Mouse (Mus musculus) heart, postnatal 0 days (tissue): ENCODE measurements around the gene C1galt1. TPM values are rescaled to one million over a fixed set of nuclear protein-coding genes. Genes with fewer than 3 reads are reported as not detected.
A peak's percentile ranks its signal among the peaks of the same experiment; 100 is the strongest.

Source experiments
- ATAC-seq: fragments of 200-750 bp; cut with Nextera tagmentation; 2 replicates; pipeline ENCODE4 v1.8.0; 2017; ENCODE audit warnings: low read depth, moderate number of reproducible peaks, moderate library complexity; ENCODE audit not compliant: insufficient read depth
- DNase-seq: peaks from one replicate; pipeline ENCODE4 v3.0.0-alpha.2; 2016; ENCODE audit warnings: low spot score
- H3K27ac ChIP-seq: fragments of 300-500 bp; sonication (generic); 2 replicates; pipeline ENCODE4 v1.5.1; 2014; ENCODE audit warnings: low read depth, mild to moderate bottlenecking
- H3K27me3 ChIP-seq: fragments of 300-500 bp; sonication (generic); 2 replicates; pipeline ENCODE4 v1.6.1; 2014; ENCODE audit warnings: low read length, mixed read lengths; ENCODE audit not compliant: control insufficient read depth, insufficient read depth
- H3K36me3 ChIP-seq: fragments of 300-500 bp; sonication (generic); replicated peaks from 2 replicates; pipeline ENCODE4 v1.6.1; 2014; ENCODE audit warnings: low read length, mixed read lengths; ENCODE audit not compliant: control insufficient read depth, insufficient read depth
- H3K4me1 ChIP-seq: fragments of 300-500 bp; sonication (generic); 2 replicates; pipeline ENCODE4 v1.6.1; 2014; ENCODE audit warnings: antibody characterized with exemption; ENCODE audit not compliant: control insufficient read depth, insufficient read depth
- H3K4me2 ChIP-seq: fragments of 300-500 bp; sonication (generic); 2 replicates; pipeline ENCODE4 v1.6.1; 2014; ENCODE audit warnings: low read depth, mild to moderate bottlenecking, low read length, moderate library complexity
- H3K4me3 ChIP-seq: fragments of 300-500 bp; sonication (generic); 2 replicates; pipeline ENCODE4 v1.5.1; 2014; ENCODE audit warnings: low read depth, low read length
- H3K9ac ChIP-seq: fragments of 300-500 bp; sonication (generic); replicated peaks from 2 replicates; pipeline ENCODE4 v1.6.1; 2014; ENCODE audit warnings: low read depth, low read length, mixed read lengths
- H3K9me3 ChIP-seq: fragments of 300-500 bp; sonication (generic); replicated peaks from 2 replicates; pipeline ENCODE4 v1.6.1; 2016; ENCODE audit warnings: low read length; ENCODE audit not compliant: control insufficient read depth
- CTCF ChIP-seq: IDR thresholded peaks from 2 replicates; pipeline ENCODE4 v1.5.1; 2016; ENCODE audit warnings: antibody characterized with exemption, control low read depth, low read depth
- EP300 ChIP-seq: IDR thresholded peaks from 2 replicates; pipeline ENCODE4 v1.6.1; 2016; ENCODE audit warnings: antibody characterized with exemption, low read depth
- WGBS: fragments of 180-500 bp; shearing (Covaris S2); extraction: QIAGEN DNeasy Blood & Tissue Kit; methylation state at CpG from one replicate; pipeline ENCODE4 v1.1.7; 2014; 5-methylcytosine and 5-hydroxymethylcytosine counted together
- polyA plus RNA-seq: library from polyadenylated mRNA; unstranded; fragments of >200 nt; fragmentation: Nextera tagmentation; extraction: Ambion mirVana; gene quantifications from 2 replicates; pipeline ENCODE4 v1.2.1, GENCODE M21; 2015
- total RNA-seq: library from RNA; depleted of rRNA; stranded (reverse); fragments of >200 nt; gene quantifications from 2 replicates; pipeline ENCODE4 v1.2.3, GENCODE M21; 2014; ENCODE audit warnings: low replicate concordance

C1galt1 gene
- total and polyA plus RNA-seq, 2 experiments from 2014 or later = 2.4 to 17.0 TPM

GRCm38 (mm10) chr6:7846726-7847439, 2.2 kb downstream of the C1galt1 start:
- H3K4me1 ChIP-seq = peaks cover 29% of the 10 kb centered on the region
- 60% methylated on average over 8 of the region's 8 CpGs for WGBS
- no peaks in the 10 kb centered on the region for H3K36me3 ChIP-seq
- ATAC-seq (no peak), DNase-seq (no peak)
- no peak overlapping the region for H3K9ac ChIP-seq
- H3K4me3 ChIP-seq = peak overlapping the region; percentile 13; the same call in 1 of the 2 replicates
- TF ChIP-seq EP300 (no peak), CTCF (no peak)
- H3K9me3 ChIP-seq = no peaks in the 10 kb centered on the region
- no peak overlapping the region; the same call in 1 of the 2 replicates for H3K27ac ChIP-seq
- no peaks in the 10 kb centered on the region for H3K27me3 ChIP-seq
- peak overlapping the region; percentile 44; the same call in 1 of the 2 replicates for H3K4me2 ChIP-seq

GRCm38 (mm10) chr6:7847890-7848508, 3.4 kb downstream of the C1galt1 start:
- WGBS = 45% methylated on average over 6 of the region's 6 CpGs
- TF ChIP-seq CTCF (no peak), EP300 (no peak)
- H3K27me3 ChIP-seq = no peaks in the 10 kb centered on the region
- H3K4me3 ChIP-seq = no peak overlapping the region
- no peak overlapping the region for H3K27ac ChIP-seq
- DNase-seq (no peak), ATAC-seq (no peak)
- no peaks in the 10 kb centered on the region for H3K9me3 ChIP-seq
- no peak overlapping the region; the same call in 1 of the 2 replicates for H3K9ac ChIP-seq
- H3K4me1 ChIP-seq = peaks cover 29% of the 10 kb centered on the region
- H3K36me3 ChIP-seq = no peaks in the 10 kb centered on the region
- peak overlapping the region; percentile 44; the same call in 1 of the 2 replicates for H3K4me2 ChIP-seq

- DNase-seq = no peak
- H3K9ac ChIP-seq = no peak overlapping the region
- ATAC-seq = no peak
- TF ChIP-seq EP300 (no peak), CTCF (no peak)
- 64% methylated on average over 9 of the region's 9 CpGs for WGBS
- H3K4me1 ChIP-seq = peaks cover 29% of the 10 kb centered on the region
- no peak overlapping the region for H3K27ac ChIP-seq
- H3K9me3 ChIP-seq = no peaks in the 10 kb centered on the region
- H3K27me3 ChIP-seq = no peaks in the 10 kb centered on the region
- no peak overlapping the region for H3K4me3 ChIP-seq
- no peak overlapping the region for H3K4me2 ChIP-seq
- H3K36me3 ChIP-seq = no peaks in the 10 kb centered on the region
These were observed 4.1 kb downstream of the C1galt1 start for GRCm38 (mm10) chr6:7848714-7849113.

- Histone ChIP-seq H3K4me2 (no peak overlapping the region), H3K9me3 (no peaks in the 10 kb centered on the region), H3K27ac (no peak overlapping the region), H3K36me3 (no peaks in the 10 kb centered on the region), H3K9ac (no peak overlapping the region), H3K4me3 (no peak overlapping the region), H3K4me1 (peaks cover 24% of the 10 kb centered on the region), H3K27me3 (no peaks in the 10 kb centered on the region)
- no peak for ATAC-seq
- 90% methylated on average over 2 of the region's 2 CpGs for WGBS
- no peak for DNase-seq
- no peak for TF ChIP-seq EP300
- TF ChIP-seq CTCF = no peak
These were observed 6.4 kb downstream of the C1galt1 start for GRCm38 (mm10) chr6:7851036-7851435.

GRCm38 (mm10) chr6:7852919-7853318, 8.3 kb downstream of the C1galt1 start:
- Histone ChIP-seq H3K27ac (no peak overlapping the region), H3K9ac (no peak overlapping the region), H3K4me1 (peaks cover 23% of the 10 kb centered on the region), H3K36me3 (no peaks in the 10 kb centered on the region), H3K27me3 (no peaks in the 10 kb centered on the region), H3K4me2 (no peak overlapping the region), H3K4me3 (no peak overlapping the region), H3K9me3 (no peaks in the 10 kb centered on the region)
- DNase-seq (no peak), ATAC-seq (no peak)
- TF ChIP-seq CTCF (no peak), EP300 (no peak)
- WGBS = 23% methylated on average over 1 of the region's 1 CpGs
